Mouse (Mus musculus) neural tube, embryonic 13.5 days (tissue): ENCODE data around the gene Uri1. TPM values are rescaled to one million over a fixed set of nuclear protein-coding genes. Genes with fewer than 3 reads are reported as not detected.

Experiments
- ATAC-seq: fragments of 200-750 bp; cut with Nextera tagmentation; 2 replicates; pipeline ENCODE4 v1.8.0; 2017; ENCODE audit warnings: low read depth, mild to moderate bottlenecking, moderate TSS enrichment, moderate library complexity
- H3K27ac ChIP-seq: fragments of 300-500 bp; sonication (generic); replicated peaks from 2 replicates; pipeline ENCODE4 v1.5.1; 2015; ENCODE audit warnings: moderate library complexity, mild to moderate bottlenecking, inconsistent platforms
- H3K27me3 ChIP-seq: fragments of 300-500 bp; sonication (generic); 2 replicates; pipeline ENCODE4 v1.6.1; 2015; ENCODE audit warnings: mild to moderate bottlenecking, inconsistent platforms
- H3K36me3 ChIP-seq: fragments of 300-500 bp; sonication (generic); 2 replicates; pipeline ENCODE4 v1.6.1; 2015; ENCODE audit warnings: mild to moderate bottlenecking, inconsistent platforms
- H3K4me1 ChIP-seq: fragments of 300-500 bp; sonication (generic); replicated peaks from 2 replicates; pipeline ENCODE4 v1.6.1; 2015; ENCODE audit warnings: inconsistent platforms
- H3K4me2 ChIP-seq: fragments of 300-500 bp; sonication (generic); 2 replicates; pipeline ENCODE4 v1.6.1; 2015; ENCODE audit warnings: inconsistent platforms, mild to moderate bottlenecking, moderate library complexity
- H3K4me3 ChIP-seq: fragments of 300-500 bp; sonication (generic); 2 replicates; pipeline ENCODE4 v1.5.1; 2015; ENCODE audit warnings: mild to moderate bottlenecking, inconsistent platforms
- H3K9ac ChIP-seq: fragments of 300-500 bp; sonication (generic); 2 replicates; pipeline ENCODE4 v1.6.1; 2015; ENCODE audit warnings: moderate library complexity, mild to moderate bottlenecking, inconsistent platforms
- H3K9me3 ChIP-seq: fragments of 300-500 bp; sonication (generic); 2 replicates; pipeline ENCODE4 v1.6.1; 2016; ENCODE audit warnings: inconsistent platforms
- WGBS: fragments of 180-500 bp; shearing (Covaris S2); methylation state at CpG from one replicate; pipeline ENCODE4 v1.1.7; 2015; 5-methylcytosine and 5-hydroxymethylcytosine counted together
- polyA plus RNA-seq: library from polyadenylated mRNA; unstranded; fragments of >200 nt; fragmentation: Nextera tagmentation; extraction: Ambion mirVana; gene quantifications from 2 replicates; pipeline ENCODE4 v1.2.1, GENCODE M21; 2015

Uri1 gene
- polyA plus RNA-seq, 1 experiment from 2014 or later, result 40.8 TPM

DNA sequence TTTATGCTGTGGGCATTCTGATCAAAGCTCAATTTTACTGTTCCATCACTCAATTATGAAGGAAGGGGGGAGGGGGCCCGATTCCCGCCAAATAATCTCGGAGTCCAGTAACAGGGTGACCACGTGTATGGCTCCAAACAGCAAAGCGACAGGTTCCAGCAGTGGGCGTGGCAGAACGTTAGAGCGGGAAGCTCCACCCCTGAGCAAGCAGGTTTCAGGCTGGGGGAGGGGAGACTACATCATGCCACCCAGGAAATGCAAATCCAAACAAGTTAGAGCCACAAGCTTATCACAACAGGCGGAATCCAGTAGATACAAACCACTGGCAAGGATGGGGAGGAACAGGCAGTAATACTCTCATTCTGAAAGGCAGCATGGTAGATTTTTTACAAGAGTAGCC lies 71.5 kb downstream of the Uri1 start:
- Histone ChIP-seq H3K4me2 (no peak overlapping the region), H3K27me3 (no peaks in the 10 kb centered on the region), H3K4me1 (no peaks in the 10 kb centered on the region), H3K27ac (no peak overlapping the region), H3K9ac (no peak overlapping the region), H3K36me3 (peaks cover 5% of the 10 kb centered on the region), H3K9me3 (no peaks in the 10 kb centered on the region; the same call in 1 of the 2 replicates), H3K4me3 (no peak overlapping the region)
- WGBS, result 84% methylated on average over 9 of the region's 9 CpGs
- ATAC-seq, result no peak

GRCm38 (mm10) chr7:37936459-37936858 lies 86.9 kb downstream of the Uri1 start:
- no peak for ATAC-seq
- H3K27me3 ChIP-seq, result no peaks in the 10 kb centered on the region
- H3K4me2 ChIP-seq, result no peak overlapping the region
- peaks cover 36% of the 10 kb centered on the region for H3K4me1 ChIP-seq
- H3K4me3 ChIP-seq, result no peak overlapping the region
- peaks cover 12% of the 10 kb centered on the region; the same call in 1 of the 2 replicates for H3K36me3 ChIP-seq
- H3K9ac ChIP-seq, result no peak overlapping the region
- no peaks in the 10 kb centered on the region for H3K9me3 ChIP-seq
- WGBS, result 90% methylated on average over 8 of the region's 8 CpGs
- no peak overlapping the region for H3K27ac ChIP-seq

GRCm38 (mm10) chr7:37935786-37936185 lies 87.6 kb downstream of the Uri1 start:
- 71% methylated on average over 5 of the region's 5 CpGs for WGBS
- H3K9ac ChIP-seq, result no peak overlapping the region
- peaks cover 12% of the 10 kb centered on the region; the same call in 1 of the 2 replicates for H3K36me3 ChIP-seq
- no peaks in the 10 kb centered on the region for H3K9me3 ChIP-seq
- no peaks in the 10 kb centered on the region for H3K27me3 ChIP-seq
- H3K4me3 ChIP-seq, result no peak overlapping the region
- peaks cover 38% of the 10 kb centered on the region for H3K4me1 ChIP-seq
- no peak overlapping the region for H3K4me2 ChIP-seq
- no peak for ATAC-seq
- 0 out of 2 replicates have a peak overlapping the region, but pooled peaks have one; percentile 53 for H3K27ac ChIP-seq

- no peak overlapping the region for H3K4me3 ChIP-seq
- H3K27me3 ChIP-seq, result no peaks in the 10 kb centered on the region
- H3K4me2 ChIP-seq, result no peak overlapping the region
- no peak overlapping the region for H3K9ac ChIP-seq
- H3K27ac ChIP-seq, result peak overlapping the region; percentile 69
- ATAC-seq, result peak; percentile 67
- 6% methylated on average over 5 of the region's 5 CpGs for whole genome bisulfite sequencing
- H3K36me3 ChIP-seq, result peaks cover 4% of the 10 kb centered on the region; the same call in 1 of the 2 replicates
- peaks cover 40% of the 10 kb centered on the region for H3K4me1 ChIP-seq
- no peaks in the 10 kb centered on the region for H3K9me3 ChIP-seq
Measured at GRCm38 (mm10) chr7:37934770-37935182, 88.6 kb downstream of the Uri1 start.

DNA sequence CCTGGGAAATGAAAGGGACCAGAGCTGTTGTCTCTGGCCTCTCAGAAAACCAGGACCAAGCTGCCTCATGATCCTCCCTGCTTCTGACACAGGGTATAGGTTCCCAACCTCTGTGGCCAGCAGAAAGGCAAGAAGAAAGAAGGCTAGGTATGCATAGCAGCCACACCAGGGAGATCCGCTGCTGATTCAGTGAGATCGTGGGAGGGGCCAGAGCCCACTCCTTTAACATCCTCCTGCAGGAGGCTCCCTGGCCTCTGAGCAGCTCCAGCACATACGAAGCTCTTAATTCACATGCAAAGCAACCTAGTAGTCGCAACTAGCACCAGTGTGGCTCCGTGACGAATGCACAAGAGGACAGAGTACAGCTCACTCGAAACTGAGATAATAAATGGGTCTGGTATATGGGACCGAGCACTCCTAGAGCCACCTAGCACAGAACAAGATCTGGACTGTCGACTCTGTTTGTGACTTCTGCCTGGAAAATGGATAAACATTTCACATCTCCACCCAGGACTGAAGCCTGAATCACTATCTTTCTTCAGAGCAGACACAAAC lies 89.5 kb downstream of the Uri1 start:
- no peaks in the 10 kb centered on the region for H3K36me3 ChIP-seq
- no peaks in the 10 kb centered on the region for H3K9me3 ChIP-seq
- ATAC-seq, result peak; percentile 58; the same call in 1 of the 2 replicates
- H3K27ac ChIP-seq, result peak overlapping the region; percentile 15; the same call in 1 of the 2 replicates
- no peak overlapping the region for H3K4me3 ChIP-seq
- H3K27me3 ChIP-seq, result no peaks in the 10 kb centered on the region
- H3K4me2 ChIP-seq, result 0 out of 2 replicates have a peak overlapping the region, but pooled peaks have one; percentile 6
- peak overlapping the region; percentile 41 for H3K9ac ChIP-seq
- WGBS, result 17% methylated on average over 9 of the region's 9 CpGs
- H3K4me1 ChIP-seq, result peaks cover 43% of the 10 kb centered on the region

GRCm38 (mm10) chr7:37931631-37932030 lies 91.7 kb downstream of the Uri1 start:
- Histone ChIP-seq H3K4me3 (no peak overlapping the region), H3K4me2 (no peak overlapping the region), H3K9me3 (no peaks in the 10 kb centered on the region), H3K27me3 (no peaks in the 10 kb centered on the region), H3K27ac (peak overlapping the region; percentile 1; the same call in 1 of the 2 replicates), H3K4me1 (peaks cover 43% of the 10 kb centered on the region), H3K36me3 (no peaks in the 10 kb centered on the region), H3K9ac (0 out of 2 replicates have a peak overlapping the region, but pooled peaks have one; percentile 12)
- no peak for ATAC-seq
- 31% methylated on average over 3 of the region's 3 CpGs for WGBS

DNA sequence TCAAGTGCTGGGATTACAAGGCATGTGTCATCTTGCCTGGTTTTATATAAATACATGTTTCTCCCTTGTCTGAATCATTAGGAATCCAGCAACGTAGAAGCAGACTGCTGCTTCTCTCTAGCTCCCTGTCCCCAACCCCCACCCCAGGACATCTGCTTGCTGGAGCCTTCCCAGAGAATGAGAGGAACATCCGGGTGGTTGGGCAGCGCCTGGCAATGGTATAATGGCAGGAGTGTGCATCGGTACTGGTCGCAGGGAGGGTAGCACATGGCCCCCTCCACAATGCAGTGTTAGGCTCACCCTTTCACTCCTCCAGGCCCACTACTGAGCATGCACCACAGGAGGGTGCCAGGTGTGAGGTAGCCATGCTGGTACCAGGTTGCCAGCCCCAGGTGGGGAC lies 93.6 kb downstream of the Uri1 start:
- WGBS, result 45% methylated on average over 5 of the region's 5 CpGs
- no peak overlapping the region for H3K4me2 ChIP-seq
- 0 out of 2 replicates have a peak overlapping the region, but pooled peaks have one; percentile 5 for H3K27ac ChIP-seq

GRCm38 (mm10) chr7:37922999-37923398 lies 100.4 kb downstream of the Uri1 start:
- no peaks in the 10 kb centered on the region for H3K36me3 ChIP-seq
- no peaks in the 10 kb centered on the region for H3K27me3 ChIP-seq
- no peak overlapping the region for H3K4me2 ChIP-seq
- no peak overlapping the region for H3K4me3 ChIP-seq
- H3K9me3 ChIP-seq, result no peaks in the 10 kb centered on the region
- ATAC-seq, result no peak
- no peak overlapping the region for H3K27ac ChIP-seq
- WGBS, result 73% methylated on average over 4 of the region's 4 CpGs
- no peak overlapping the region for H3K9ac ChIP-seq
- peaks cover 18% of the 10 kb centered on the region for H3K4me1 ChIP-seq

More for the DNA sequence above, 93.6 kb downstream of the Uri1 start:
- Histone ChIP-seq H3K9ac (no peak overlapping the region), H3K4me3 (no peak overlapping the region), H3K4me1 (peaks cover 35% of the 10 kb centered on the region), H3K27me3 (no peaks in the 10 kb centered on the region), H3K36me3 (no peaks in the 10 kb centered on the region), H3K9me3 (no peaks in the 10 kb centered on the region)
- ATAC-seq, result no peak

DNA sequence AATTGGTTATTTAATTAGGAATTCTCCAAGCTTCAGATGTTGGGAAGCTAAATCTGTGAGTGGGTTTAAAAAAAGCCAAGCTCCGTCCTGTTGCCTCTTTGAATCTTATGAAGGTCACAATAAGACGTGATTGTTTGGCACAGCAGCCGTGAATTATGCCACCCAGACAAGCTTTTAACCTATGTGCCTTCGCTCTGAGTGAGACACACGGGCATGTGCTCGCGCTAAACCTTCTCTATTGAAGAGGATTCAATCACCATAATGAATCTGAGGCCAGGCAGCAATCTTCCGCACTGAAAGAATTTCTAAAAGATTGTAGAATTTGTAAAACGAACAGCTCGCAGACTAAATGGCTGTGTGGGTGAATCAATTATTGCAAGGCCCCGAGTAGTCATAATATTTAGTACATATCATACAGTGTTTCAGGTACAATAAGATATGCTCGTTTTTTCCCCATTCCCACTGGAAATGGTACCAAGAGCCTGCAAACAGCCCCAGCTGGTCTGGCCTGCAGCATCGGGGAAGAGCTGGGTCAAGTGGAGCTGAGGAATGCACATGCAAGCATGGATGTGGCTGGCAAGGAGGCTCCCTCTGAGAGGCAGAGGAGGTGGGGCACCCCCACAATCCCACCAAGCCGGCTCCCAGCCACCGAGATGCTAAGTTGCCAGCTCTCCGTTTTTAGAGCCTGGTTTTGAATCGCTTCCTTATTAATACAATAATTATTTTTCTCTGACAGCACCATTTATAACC lies 101.5 kb downstream of the Uri1 start:
- H3K9ac ChIP-seq, result no peak overlapping the region
- H3K4me3 ChIP-seq, result no peak overlapping the region
- peak overlapping the region; percentile 73 for H3K27ac ChIP-seq
- no peak overlapping the region for H3K4me2 ChIP-seq
- peak; percentile 55; the same call in 1 of the 2 replicates for ATAC-seq
- no peaks in the 10 kb centered on the region for H3K9me3 ChIP-seq
- WGBS, result 43% methylated on average over 17 of the region's 17 CpGs
- no peaks in the 10 kb centered on the region for H3K36me3 ChIP-seq
- peaks cover 18% of the 10 kb centered on the region for H3K4me1 ChIP-seq
- H3K27me3 ChIP-seq, result no peaks in the 10 kb centered on the region

DNA sequence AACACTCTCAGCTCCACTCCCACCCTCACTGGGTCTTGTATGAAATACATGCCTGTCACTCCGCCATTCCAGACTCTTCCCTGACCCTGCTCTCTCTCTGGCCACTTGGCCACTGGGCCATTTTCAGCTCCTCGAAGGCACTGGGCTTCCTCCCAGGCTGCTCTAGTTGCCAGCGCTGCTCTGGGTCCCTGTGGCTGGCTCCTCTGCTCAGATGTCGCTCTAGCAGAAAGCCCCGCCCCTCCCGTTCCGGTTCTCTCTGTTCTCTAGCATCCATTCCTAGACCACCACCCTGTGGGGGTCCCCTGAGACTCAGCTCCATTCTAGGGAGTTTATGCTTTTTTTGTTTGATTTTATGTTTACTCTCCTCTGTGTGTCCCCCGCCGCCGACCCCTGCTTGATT lies 104.4 kb downstream of the Uri1 start:
- Histone ChIP-seq H3K9ac (no peak overlapping the region), H3K27ac (no peak overlapping the region), H3K27me3 (no peaks in the 10 kb centered on the region), H3K9me3 (no peaks in the 10 kb centered on the region), H3K4me1 (peaks cover 18% of the 10 kb centered on the region), H3K4me2 (no peak overlapping the region), H3K4me3 (no peak overlapping the region), H3K36me3 (no peaks in the 10 kb centered on the region)
- ATAC-seq, result no peak
- 58% methylated on average over 10 of the region's 10 CpGs for WGBS

DNA sequence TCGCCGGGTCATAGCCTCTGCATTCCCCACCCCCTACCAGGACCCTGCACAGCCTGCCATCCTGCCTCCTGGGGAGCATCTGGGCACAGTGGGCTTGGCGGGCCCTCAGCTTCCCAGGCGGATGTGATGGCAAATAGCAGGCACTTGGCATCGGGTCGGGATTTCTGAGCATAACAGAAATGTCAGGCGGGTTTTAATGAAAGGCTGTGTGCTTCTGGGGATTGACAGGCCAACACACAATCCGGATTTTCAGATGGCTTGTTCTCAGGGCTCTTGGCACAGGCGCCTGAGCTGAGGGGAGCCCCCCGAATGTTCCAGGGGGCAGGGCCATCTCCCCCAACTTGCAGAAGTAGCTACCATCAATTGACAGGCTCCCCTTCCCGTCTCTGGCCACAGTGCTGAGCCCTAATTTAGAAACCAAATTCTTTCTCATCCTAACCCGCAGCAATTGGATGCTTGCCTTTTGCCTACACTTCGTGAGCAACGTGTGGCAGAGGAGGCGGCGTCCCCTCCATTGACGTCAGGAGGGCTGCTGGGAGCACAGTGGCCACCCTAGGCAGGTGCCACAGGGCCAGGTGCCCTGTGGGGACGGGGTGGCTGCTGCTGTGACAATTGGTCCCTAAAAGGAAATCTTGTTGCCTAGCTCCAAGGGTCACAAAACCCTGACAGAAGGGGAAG lies 106.5 kb downstream of the Uri1 start:
- ATAC-seq, result no peak
- 72% methylated on average over 18 of the region's 18 CpGs for WGBS
- H3K27ac ChIP-seq, result no peak overlapping the region
- H3K9me3 ChIP-seq, result no peaks in the 10 kb centered on the region
- no peak overlapping the region for H3K4me2 ChIP-seq
- no peaks in the 10 kb centered on the region for H3K36me3 ChIP-seq
- H3K9ac ChIP-seq, result no peak overlapping the region
- H3K4me1 ChIP-seq, result peaks cover 11% of the 10 kb centered on the region; the same call in 1 of the 2 replicates
- H3K27me3 ChIP-seq, result no peaks in the 10 kb centered on the region
- H3K4me3 ChIP-seq, result no peak overlapping the region

- 49% methylated on average over 3 of the region's 3 CpGs for WGBS
- Histone ChIP-seq H3K4me1 (peaks cover 5% of the 10 kb centered on the region; the same call in 1 of the 2 replicates), H3K9ac (no peak overlapping the region), H3K4me3 (no peak overlapping the region), H3K27me3 (no peaks in the 10 kb centered on the region), H3K9me3 (no peaks in the 10 kb centered on the region), H3K36me3 (no peaks in the 10 kb centered on the region), H3K4me2 (no peak overlapping the region), H3K27ac (no peak overlapping the region)
- ATAC-seq, result no peak
Measured at GRCm38 (mm10) chr7:37911802-37912122, 111.6 kb downstream of the Uri1 start.
